8 mouse cellular contexts compared by ENCODE assay signal in genomic region chr7:18921069-18921468, GRCm38 (mm10). TPM values are rescaled to one million over a fixed set of nuclear protein-coding genes. Genes with fewer than 3 reads are reported as not detected.
DNase-seq lines count a peak whose midpoint lies in the region; ATAC-seq lines count a peak whose summit lies in the region.

No protein-coding gene starts in this region.

- ATAC-seq in embryonic facial prominence, embryonic 14.5 days (ENCODE audit: low read depth): peak; percentile 61
- peak; percentile 39; the same call in 1 of the 2 replicates for ATAC-seq in heart, embryonic 16.5 days (replicated peaks; ENCODE audit: extremely low read depth, insufficient read depth, low FRiP score)
- 0 out of 2 replicates have a peak, but pooled peaks have one; percentile 32 for ATAC-seq in liver, embryonic 16.5 days (ENCODE audit: low read depth)

- H3K9ac ChIP-seq in embryonic facial prominence, embryonic 14.5 days (ENCODE audit: low read depth, low read length): no peak overlapping the region; the same call in 1 of the 2 replicates
- no peak overlapping the region for H3K9ac ChIP-seq in heart, embryonic 16.5 days (ENCODE audit: low read length)
- no peak overlapping the region for H3K9ac ChIP-seq in liver, embryonic 16.5 days (ENCODE audit: low read depth, low read length)

- H3K36me3 ChIP-seq in embryonic facial prominence, embryonic 14.5 days (ENCODE audit: control insufficient read depth, insufficient read depth, low read length): no peaks in the 10 kb centered on the region
- H3K36me3 ChIP-seq in heart, embryonic 16.5 days (ENCODE audit: control insufficient read depth, insufficient read depth): no peaks in the 10 kb centered on the region
- no peaks in the 10 kb centered on the region for H3K36me3 ChIP-seq in liver, embryonic 16.5 days (ENCODE audit: control insufficient read depth, insufficient read depth)

- H3K27me3 ChIP-seq in embryonic facial prominence, embryonic 14.5 days (replicated peaks; ENCODE audit: control insufficient read depth, insufficient read depth, low read length): peaks cover 32% of the 10 kb centered on the region
- peaks cover 27% of the 10 kb centered on the region for H3K27me3 ChIP-seq in heart, embryonic 16.5 days (ENCODE audit: control insufficient read depth, insufficient read depth, low read length)
- peaks cover 31% of the 10 kb centered on the region for H3K27me3 ChIP-seq in liver, embryonic 16.5 days (ENCODE audit: control insufficient read depth, insufficient read depth, low read depth, low read length)

- H3K9me3 ChIP-seq in embryonic facial prominence, embryonic 14.5 days (ENCODE audit: control insufficient read depth, low read length): no peaks in the 10 kb centered on the region
- H3K9me3 ChIP-seq in heart, embryonic 16.5 days (replicated peaks; ENCODE audit: control insufficient read depth, low read length): no peaks in the 10 kb centered on the region
- no peaks in the 10 kb centered on the region for H3K9me3 ChIP-seq in liver, embryonic 16.5 days (replicated peaks; ENCODE audit: control insufficient read depth, low read length)

- peaks cover 6% of the 10 kb centered on the region for H3K4me1 ChIP-seq in embryonic facial prominence, embryonic 14.5 days (ENCODE audit: control insufficient read depth, insufficient read depth, low read length)
- H3K4me1 ChIP-seq in heart, embryonic 16.5 days (ENCODE audit: control insufficient read depth, insufficient read depth, low read length): peaks cover 6% of the 10 kb centered on the region; the same call in 1 of the 2 replicates
- no peaks in the 10 kb centered on the region for H3K4me1 ChIP-seq in liver, embryonic 16.5 days (ENCODE audit: control insufficient read depth, low read depth, low read length)

- DNase-seq in CD4-positive helper T cell, adult 2 months (ENCODE audit: low read depth, low spot score): peak; percentile 13
- peak; percentile 82 for DNase-seq in adrenal gland, adult 2 months
- DNase-seq in embryonic facial prominence, embryonic 14.5 days (ENCODE audit: low spot score): peak; percentile 50
- peak; percentile 82 for DNase-seq in kidney, postnatal 14 days
- peak; percentile 60 for DNase-seq in retina, postnatal 1 day
- no peak for DNase-seq in spleen, adult 12 weeks (ENCODE audit: low spot score)

- WGBS in embryonic facial prominence, embryonic 14.5 days: under 1% methylated on average over 12 of the region's 12 CpGs
- WGBS in heart, embryonic 16.5 days: 2% methylated on average over 12 of the region's 12 CpGs
- WGBS in liver, embryonic 16.5 days (ENCODE audit: insufficient replicate concordance): 5% methylated on average over 12 of the region's 12 CpGs

- no peak overlapping the region for H3K4me3 ChIP-seq in embryonic facial prominence, embryonic 14.5 days (ENCODE audit: low read depth, low read length)
- no peak overlapping the region for H3K4me3 ChIP-seq in heart, embryonic 16.5 days (ENCODE audit: low read length)
- H3K4me3 ChIP-seq in liver, embryonic 16.5 days (ENCODE audit: low read depth, low read length): no peak overlapping the region

- no peak overlapping the region for H3K27ac ChIP-seq in embryonic facial prominence, embryonic 14.5 days (replicated peaks; ENCODE audit: low read depth, low read length)
- no peak overlapping the region for H3K27ac ChIP-seq in heart, embryonic 16.5 days (ENCODE audit: low read length)
- H3K27ac ChIP-seq in liver, embryonic 16.5 days (ENCODE audit: low read length): no peak overlapping the region

- H3K4me2 ChIP-seq in embryonic facial prominence, embryonic 14.5 days (ENCODE audit: low read depth, low read length): peak overlapping the region; percentile 30; the same call in 1 of the 2 replicates
- H3K4me2 ChIP-seq in heart, embryonic 16.5 days (ENCODE audit: low read depth, low read length): peak overlapping the region; percentile 5; the same call in 1 of the 2 replicates
- no peak overlapping the region for H3K4me2 ChIP-seq in liver, embryonic 16.5 days (ENCODE audit: low read depth, low read length)

RNA-seq across cellular contexts. Expression of gene Nova2, which starts 4.6 kb away (rescaled TPM):
- total RNA-seq in adrenal gland, adult 2 months (2021): 1 to 10 TPM; 3.5 to 4.6 TPM
- 1.7 and 1.9 TPM in 2 replicates for polyA plus RNA-seq in adrenal gland, adult 2 months (2012; rRNA removed)
- polyA plus RNA-seq in embryonic facial prominence, embryonic 14.5 days (2014; fragmentation: Nextera tagmentation; extraction: Ambion mirVana): 0.79 and 0.81 TPM in 2 replicates
- polyA plus RNA-seq in heart, embryonic 16.5 days (2015; fragmentation: Nextera tagmentation; extraction: Ambion mirVana): 0.64 and 0.82 TPM in 2 replicates
- 0.06 and 0.09 TPM in 2 replicates for polyA plus RNA-seq in liver, embryonic 16.5 days (2015; fragmentation: Nextera tagmentation; extraction: Ambion mirVana)

RNA-seq across cellular contexts. Expression of gene Ccdc61, which starts 10.9 kb away (rescaled TPM):
- total RNA-seq in adrenal gland, adult 2 months (2021): 10 to 100 TPM in 1 of 2 experiments, 1 to 10 TPM in 1; 10.0 to 10.1 TPM
- 28.5 and 30.2 TPM in 2 replicates for polyA plus RNA-seq in adrenal gland, adult 2 months (2012; rRNA removed)
- polyA plus RNA-seq in embryonic facial prominence, embryonic 14.5 days (2014; fragmentation: Nextera tagmentation; extraction: Ambion mirVana): 19.4 and 22.5 TPM in 2 replicates
- polyA plus RNA-seq in heart, embryonic 16.5 days (2015; fragmentation: Nextera tagmentation; extraction: Ambion mirVana): 21.7 and 23.7 TPM in 2 replicates
- polyA plus RNA-seq in liver, embryonic 16.5 days (2015; fragmentation: Nextera tagmentation; extraction: Ambion mirVana): 7.9 and 8.4 TPM in 2 replicates

RNA-seq across cellular contexts. Expression of gene Pglyrp1, which starts 49.9 kb away (rescaled TPM):
- total RNA-seq in adrenal gland, adult 2 months (2021): 1 to 10 TPM; 1.2 TPM
- 3.6 and 5.2 TPM in 2 replicates for polyA plus RNA-seq in adrenal gland, adult 2 months (2012; rRNA removed)
- 5.3 and 10.0 TPM in 2 replicates for polyA plus RNA-seq in embryonic facial prominence, embryonic 14.5 days (2014; fragmentation: Nextera tagmentation; extraction: Ambion mirVana)
- polyA plus RNA-seq in heart, embryonic 16.5 days (2015; fragmentation: Nextera tagmentation; extraction: Ambion mirVana): 3.5 and 5.7 TPM in 2 replicates
- 76.1 and 87.5 TPM in 2 replicates for polyA plus RNA-seq in liver, embryonic 16.5 days (2015; fragmentation: Nextera tagmentation; extraction: Ambion mirVana)
